Mouse (Mus musculus) liver, embryonic 11.5 days (tissue): ENCODE results near the gene Asb16. TPM values are rescaled to one million over a fixed set of nuclear protein-coding genes. Genes with fewer than 3 reads are reported as not detected.

ENCODE experiments used
- ATAC-seq: fragments of 200-750 bp; cut with Nextera tagmentation; replicated peaks from 2 replicates; pipeline ENCODE4 v1.8.0; 2017; ENCODE audit warnings: moderate number of reproducible peaks, mild to moderate bottlenecking, moderate TSS enrichment, moderate library complexity; ENCODE audit not compliant: low FRiP score
- DNase-seq: peaks from one replicate; pipeline ENCODE4 v3.0.0-alpha.2; 2017; ENCODE audit warnings: low spot score
- H3K27ac ChIP-seq: fragments of 300-500 bp; sonication (generic); 2 replicates; pipeline ENCODE4 v1.5.1; 2014; ENCODE audit warnings: mild to moderate bottlenecking, low read depth, low read length, control low read depth
- H3K27me3 ChIP-seq: fragments of 300-500 bp; sonication (generic); replicated peaks from 2 replicates; pipeline ENCODE4 v1.6.1; 2014; ENCODE audit warnings: low read length, mixed read lengths; ENCODE audit not compliant: control insufficient read depth, insufficient read depth
- H3K36me3 ChIP-seq: fragments of 300-500 bp; sonication (generic); 2 replicates; pipeline ENCODE4 v1.6.1; 2014; ENCODE audit warnings: mild to moderate bottlenecking, low read length, moderate library complexity, mixed read lengths; ENCODE audit not compliant: control insufficient read depth, insufficient read depth
- H3K4me1 ChIP-seq: fragments of 300-500 bp; sonication (generic); replicated peaks from 2 replicates; pipeline ENCODE4 v1.6.1; 2014; ENCODE audit warnings: low read length, mixed read lengths; ENCODE audit not compliant: control insufficient read depth, insufficient read depth
- H3K4me2 ChIP-seq: fragments of 300-500 bp; sonication (generic); 2 replicates; pipeline ENCODE4 v1.6.1; 2014; ENCODE audit warnings: mild to moderate bottlenecking, control low read depth, moderate library complexity
- H3K4me3 ChIP-seq: fragments of 300-500 bp; sonication (generic); 2 replicates; pipeline ENCODE4 v1.5.1; 2014; ENCODE audit warnings: low read depth, low read length, control low read depth
- H3K9ac ChIP-seq: fragments of 300-500 bp; sonication (generic); 2 replicates; pipeline ENCODE4 v1.6.1; 2014; ENCODE audit warnings: low read depth, low read length, control low read depth
- H3K9me3 ChIP-seq: fragments of 300-500 bp; sonication (generic); 2 replicates; pipeline ENCODE4 v1.6.1; 2016; ENCODE audit warnings: low read length, inconsistent platforms, mixed read lengths; ENCODE audit not compliant: control insufficient read depth
- WGBS: fragments of 180-500 bp; shearing (Covaris S2); extraction: QIAGEN DNeasy Blood & Tissue Kit; methylation state at CpG from one replicate; pipeline ENCODE4 v1.1.7; 2014; 5-methylcytosine and 5-hydroxymethylcytosine counted together
- polyA plus RNA-seq: library from polyadenylated mRNA; unstranded; fragments of >200 nt; fragmentation: Nextera tagmentation; extraction: Ambion mirVana; gene quantifications from 2 replicates; pipeline ENCODE4 v1.2.1, GENCODE M21; 2014

Gene Asb16
- polyA plus RNA-seq, 1 experiment from 2014 or later, result 0.05 TPM

DNA sequence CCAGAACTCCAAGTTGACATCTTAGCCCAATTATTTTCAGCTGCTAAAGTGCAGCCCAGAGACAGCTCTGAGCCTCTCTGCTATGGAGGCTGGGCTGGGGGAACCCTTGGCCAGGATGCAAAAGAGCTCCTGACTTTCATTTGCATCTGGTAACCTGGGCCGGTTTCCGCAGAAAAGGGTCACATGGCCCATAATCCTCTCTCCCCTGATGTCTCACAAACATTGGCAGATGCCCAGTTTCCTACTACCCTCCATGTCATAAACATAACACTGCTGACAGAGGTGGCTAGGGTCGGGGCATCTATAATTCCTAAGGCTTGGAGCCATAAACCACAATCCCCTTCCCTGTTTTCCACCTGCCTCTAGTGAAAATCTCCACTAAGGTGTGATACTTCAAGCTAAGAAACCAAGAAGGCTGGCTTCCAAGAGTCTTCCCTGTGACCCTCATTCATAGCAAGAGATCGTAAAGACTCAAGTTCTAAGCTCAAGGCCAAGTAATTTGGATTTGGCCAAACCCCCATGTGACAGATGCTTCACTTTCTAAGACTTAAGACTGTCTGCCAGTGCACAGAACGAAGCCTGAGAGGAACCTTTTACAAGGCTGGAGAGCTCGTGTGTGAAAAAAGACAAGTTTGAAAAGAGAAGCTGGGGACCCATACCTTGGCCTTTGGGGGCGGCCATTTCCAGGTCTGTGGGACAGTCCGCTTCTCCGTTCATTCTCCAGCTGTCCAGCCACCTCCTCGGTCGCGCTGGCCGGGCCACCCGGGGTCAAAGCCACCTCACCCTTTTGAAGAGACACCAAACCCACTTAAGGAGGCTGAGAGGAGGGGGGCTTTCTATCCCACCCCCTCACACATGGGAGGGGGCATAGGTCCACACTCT lies 47.4 kb downstream of the Asb16 start:
- peak overlapping the region; percentile 90 for H3K9ac ChIP-seq
- no peaks in the 10 kb centered on the region for H3K9me3 ChIP-seq
- H3K27me3 ChIP-seq, result no peaks in the 10 kb centered on the region
- H3K4me2 ChIP-seq, result peak overlapping the region; percentile 99
- peak overlapping the region; percentile 73 for H3K4me3 ChIP-seq
- DNase-seq, result peak; percentile 63
- no peak for ATAC-seq
- 16% methylated on average over 14 of the region's 14 CpGs for WGBS
- peaks cover 20% of the 10 kb centered on the region for H3K36me3 ChIP-seq
- peak overlapping the region; percentile 93 for H3K27ac ChIP-seq
- peaks cover 23% of the 10 kb centered on the region for H3K4me1 ChIP-seq

DNA sequence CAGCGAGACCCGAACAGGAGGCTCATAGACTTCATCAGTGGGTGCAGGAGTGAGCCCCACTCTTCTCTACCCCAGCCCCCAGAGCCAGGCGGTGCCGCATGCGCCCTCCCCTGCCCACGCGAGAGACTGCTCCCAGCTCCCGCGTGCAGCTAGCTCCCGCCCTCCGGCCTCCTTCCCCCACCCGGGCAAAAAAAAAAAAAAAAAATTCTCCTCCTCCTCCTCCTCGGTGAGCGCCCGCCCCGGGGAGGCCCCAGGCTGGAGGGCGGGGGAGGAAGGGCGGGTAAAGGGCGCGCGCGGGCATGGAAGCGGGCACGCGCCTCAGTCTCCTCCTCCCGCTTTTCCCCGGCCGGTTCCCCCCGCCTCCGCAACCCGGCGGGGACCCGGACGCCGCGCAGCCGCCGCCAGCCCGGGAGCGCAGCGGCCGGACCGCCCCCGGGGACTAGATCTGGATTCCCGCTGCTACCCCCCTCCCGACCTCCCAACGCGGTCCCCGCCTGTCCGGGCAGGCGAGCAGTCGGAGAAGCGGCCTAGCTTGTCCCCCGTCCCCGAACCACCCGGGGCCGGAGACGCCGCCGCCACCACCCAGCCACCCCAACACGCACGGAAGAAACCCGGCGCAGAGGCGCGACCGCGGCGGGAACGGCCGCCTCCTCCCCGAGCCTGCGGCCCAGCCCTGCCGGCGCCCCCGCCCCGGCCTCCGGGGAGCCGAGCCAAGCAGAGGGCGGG lies 48.2 kb downstream of the Asb16 start:
- H3K4me3 ChIP-seq, result peak overlapping the region; percentile 73
- peak overlapping the region; percentile 99 for H3K4me2 ChIP-seq
- H3K36me3 ChIP-seq, result peaks cover 17% of the 10 kb centered on the region
- WGBS, result under 1% methylated on average over 67 of the region's 80 CpGs
- H3K27ac ChIP-seq, result peak overlapping the region; percentile 93
- H3K27me3 ChIP-seq, result no peaks in the 10 kb centered on the region
- H3K9me3 ChIP-seq, result no peaks in the 10 kb centered on the region
- H3K9ac ChIP-seq, result peak overlapping the region; percentile 99
- ATAC-seq (peak; percentile 68), DNase-seq (peak; percentile 95)
- peaks cover 17% of the 10 kb centered on the region for H3K4me1 ChIP-seq

DNA sequence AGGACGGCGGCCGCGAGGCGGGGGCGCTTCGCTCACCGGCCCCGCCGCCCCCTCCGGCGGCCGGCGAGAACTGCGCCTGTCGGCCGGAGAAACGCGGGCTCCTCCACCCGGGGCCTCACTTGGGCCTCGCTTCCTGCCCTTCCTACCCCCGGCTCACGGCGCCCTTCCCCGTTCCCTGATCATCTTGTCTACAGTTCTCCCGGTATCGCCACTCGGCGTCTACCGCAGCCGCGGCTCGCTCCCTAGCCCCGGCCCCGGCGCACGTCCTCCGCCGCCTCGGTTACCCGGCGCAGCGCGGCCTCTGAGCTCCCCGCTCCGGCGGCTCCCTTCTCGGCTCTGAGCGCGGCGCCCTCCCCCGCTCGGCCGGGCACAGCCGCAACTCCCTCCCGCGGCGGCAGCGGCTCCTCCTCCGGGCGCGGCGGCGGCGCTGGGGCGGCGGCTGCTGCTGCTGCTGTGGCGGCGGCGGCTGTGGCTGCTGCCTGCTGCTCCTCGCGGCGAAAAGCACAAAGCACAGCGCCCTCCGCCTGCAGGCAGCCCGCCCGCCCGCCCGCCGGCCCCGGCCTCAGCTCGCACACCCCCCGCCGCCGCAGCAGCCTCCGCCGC lies 48.9 kb downstream of the Asb16 start:
- under 1% methylated on average over 79 of the region's 87 CpGs for WGBS
- peaks cover 5% of the 10 kb centered on the region; the same call in 1 of the 2 replicates for H3K27me3 ChIP-seq
- peaks cover 17% of the 10 kb centered on the region for H3K36me3 ChIP-seq
- peaks cover 17% of the 10 kb centered on the region for H3K4me1 ChIP-seq
- peak overlapping the region; percentile 99 for H3K4me2 ChIP-seq
- ATAC-seq, result peak; percentile 25
- H3K9me3 ChIP-seq, result no peaks in the 10 kb centered on the region
- H3K27ac ChIP-seq, result peak overlapping the region; percentile 93
- peak overlapping the region; percentile 99 for H3K9ac ChIP-seq
- peak; percentile 76 for DNase-seq
- peak overlapping the region; percentile 73 for H3K4me3 ChIP-seq

DNA sequence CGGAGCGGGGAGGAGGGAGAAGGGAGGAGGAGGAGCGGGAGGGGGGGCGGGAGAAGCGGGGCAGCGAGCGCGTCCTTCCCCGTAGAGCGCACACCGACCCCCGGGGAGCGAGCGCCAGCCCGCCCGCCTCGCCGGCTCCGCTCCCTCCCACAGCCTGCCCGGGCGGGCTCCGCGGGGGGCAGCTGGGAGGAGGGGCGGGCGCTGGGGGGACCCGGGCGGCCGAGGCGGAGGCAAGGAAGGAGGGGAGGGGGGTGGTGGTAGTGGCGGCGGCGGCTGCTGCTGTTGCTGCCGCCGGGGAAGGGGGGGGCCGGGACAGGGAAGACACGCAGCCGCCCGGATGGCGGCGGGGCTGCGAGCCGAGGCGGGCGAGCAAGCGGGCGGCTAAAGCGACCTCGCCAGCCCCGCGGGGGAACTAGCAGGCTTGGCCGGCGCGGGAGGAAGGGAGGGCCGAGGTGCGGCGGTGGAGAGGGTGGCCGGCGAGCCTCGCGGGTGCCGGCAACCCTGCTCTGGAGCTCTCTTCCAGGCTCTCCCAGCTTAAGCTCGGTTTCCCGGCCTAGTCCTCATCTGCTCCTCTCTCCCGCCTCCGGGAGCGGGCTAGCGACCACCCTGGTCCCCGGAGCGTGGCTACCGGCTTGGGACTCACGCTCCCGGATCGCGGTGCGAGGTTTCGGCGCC lies 49.5 kb downstream of the Asb16 start:
- Histone ChIP-seq H3K36me3 (peaks cover 13% of the 10 kb centered on the region), H3K27ac (peak overlapping the region; percentile 93), H3K4me2 (peak overlapping the region; percentile 99), H3K4me1 (peaks cover 17% of the 10 kb centered on the region), H3K4me3 (peak overlapping the region; percentile 73), H3K27me3 (peaks cover 6% of the 10 kb centered on the region), H3K9ac (peak overlapping the region; percentile 99), H3K9me3 (no peaks in the 10 kb centered on the region)
- peak; percentile 59 for ATAC-seq
- under 1% methylated on average over 51 of the region's 77 CpGs for WGBS
- peak; percentile 85 for DNase-seq

DNA sequence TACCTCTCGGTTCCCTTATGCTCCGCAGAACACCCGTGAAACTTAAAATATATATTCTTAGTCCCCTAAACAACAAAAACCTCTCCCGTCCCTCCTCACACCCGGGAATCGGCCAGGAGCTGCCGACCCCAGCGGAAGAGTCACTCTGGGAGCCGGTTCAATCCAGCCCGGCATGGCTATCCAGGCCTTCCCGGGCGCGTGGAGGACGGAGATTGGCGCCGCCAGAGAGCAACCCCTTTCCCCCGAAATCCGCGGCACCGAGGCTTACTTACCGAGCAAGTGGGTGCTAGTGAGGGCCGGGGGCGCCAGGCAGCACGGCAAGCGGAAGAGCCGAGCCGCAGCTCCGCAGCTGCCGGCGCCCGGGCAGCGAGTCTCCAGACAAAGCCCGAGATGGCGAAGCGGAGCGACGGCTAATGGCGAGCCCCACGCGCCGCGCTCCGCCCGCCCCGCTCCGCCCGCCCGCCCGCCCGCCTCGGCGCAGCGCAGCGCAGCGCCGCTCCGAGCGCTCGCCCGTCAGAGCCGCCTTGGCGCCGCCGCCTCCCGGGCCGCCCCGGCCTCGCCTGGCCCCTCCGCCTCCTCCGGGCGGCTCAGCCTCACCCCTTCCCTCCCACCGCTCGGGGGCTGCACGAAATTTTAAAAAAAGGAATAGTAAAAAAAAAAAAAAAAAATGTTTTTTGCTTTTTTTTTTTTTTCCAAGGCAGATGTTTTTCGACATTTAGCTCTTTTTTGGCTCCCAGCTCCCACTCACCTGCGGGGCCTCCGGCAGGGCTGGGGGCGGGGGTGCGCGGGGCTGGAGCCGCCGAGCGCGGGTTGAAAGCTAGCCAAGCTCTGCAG lies 50.2 kb downstream of the Asb16 start:
- H3K36me3 ChIP-seq, result peaks cover 6% of the 10 kb centered on the region; the same call in 1 of the 2 replicates
- peaks cover 7% of the 10 kb centered on the region for H3K27me3 ChIP-seq
- under 1% methylated on average over 77 of the region's 84 CpGs for WGBS
- ATAC-seq (peak; percentile 47), DNase-seq (peak; percentile 84)
- peak overlapping the region; percentile 99 for H3K9ac ChIP-seq
- H3K9me3 ChIP-seq, result no peaks in the 10 kb centered on the region
- peak overlapping the region; percentile 99 for H3K4me2 ChIP-seq
- peak overlapping the region; percentile 93 for H3K27ac ChIP-seq
- H3K4me1 ChIP-seq, result peaks cover 17% of the 10 kb centered on the region
- peak overlapping the region; percentile 73 for H3K4me3 ChIP-seq

DNA sequence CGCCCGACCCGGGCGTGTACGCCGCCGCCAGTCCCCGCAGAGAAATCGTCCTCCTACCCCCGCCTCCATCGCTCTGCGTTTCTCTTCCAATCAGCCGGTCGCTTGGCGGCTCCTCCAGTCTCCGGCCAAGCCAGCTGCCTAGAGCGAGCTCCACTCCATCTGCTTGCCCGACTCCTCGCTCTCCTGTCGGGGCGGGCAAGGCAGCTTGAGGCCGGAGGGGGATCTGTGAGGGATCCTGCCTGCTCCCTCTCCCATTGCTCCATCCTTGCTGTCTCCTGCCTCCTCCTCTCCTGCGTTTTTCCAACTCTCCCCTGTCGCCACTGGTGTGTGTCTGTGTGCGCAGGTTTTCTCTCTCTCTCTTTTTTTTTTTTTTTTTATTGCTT lies 50.9 kb downstream of the Asb16 start, which contains the start of gene Ubtf:
Gene Ubtf, minus strand, starts transcription at position 333 of the 383 bp plus-strand sequence.
- Histone ChIP-seq H3K27me3 (peaks cover 7% of the 10 kb centered on the region), H3K4me3 (peak within 1 kb of the TSS; percentile 73), H3K4me2 (peak within 1 kb of the TSS; percentile 99), H3K36me3 (peaks cover under 1% of the 10 kb centered on the region; the same call in 1 of the 2 replicates), H3K9ac (peak within 1 kb of the TSS; percentile 99), H3K4me1 (peaks cover 16% of the 10 kb centered on the region), H3K27ac (peak within 1 kb of the TSS; percentile 93), H3K9me3 (no peaks in the 10 kb centered on the region)
- under 1% methylated on average over 25 of the region's 25 CpGs for WGBS
- DNase-seq (peak; percentile 83), ATAC-seq (peak; percentile 21; the same call in 1 of the 2 replicates)

DNA sequence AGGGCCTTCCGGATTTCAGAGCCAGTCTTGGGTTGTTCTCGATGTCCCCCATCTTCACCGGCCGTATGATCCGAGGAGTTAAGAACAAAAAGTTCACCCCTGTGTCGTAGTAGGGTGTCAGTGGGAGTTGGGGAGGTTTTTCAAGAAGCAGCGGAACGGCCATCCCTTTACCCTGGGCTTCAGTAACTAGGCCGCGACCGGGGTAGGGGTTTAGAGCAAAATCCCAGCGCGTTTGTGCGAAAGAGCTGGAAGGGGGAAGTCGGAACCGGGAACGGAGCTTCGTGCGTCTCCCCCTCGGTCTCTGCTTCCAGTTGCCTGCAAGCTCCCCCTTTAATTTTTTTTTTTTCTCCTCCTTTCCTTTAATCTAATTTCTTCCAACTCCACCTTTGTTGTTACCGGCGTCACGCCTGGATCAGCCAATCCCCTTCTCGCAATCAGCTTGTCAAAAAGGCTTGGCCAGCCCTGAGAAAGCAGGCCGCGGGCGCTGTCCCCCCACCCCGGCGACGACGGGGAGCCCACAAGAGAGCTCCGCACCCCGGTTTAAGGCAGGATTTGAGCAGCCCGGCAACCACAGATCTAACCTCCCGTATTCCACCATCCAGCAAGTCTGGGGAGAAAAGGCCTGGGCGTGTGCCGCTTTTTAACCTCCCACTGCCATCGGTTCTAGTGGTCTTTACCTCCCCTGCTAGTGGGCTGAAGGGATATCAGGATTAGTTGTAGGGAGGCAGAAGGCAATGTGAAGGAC lies 51.6 kb downstream of the Asb16 start:
- 1% methylated on average over 38 of the region's 38 CpGs for WGBS
- peak overlapping the region; percentile 93 for H3K27ac ChIP-seq
- peaks cover 7% of the 10 kb centered on the region for H3K27me3 ChIP-seq
- peak overlapping the region; percentile 73 for H3K4me3 ChIP-seq
- no peaks in the 10 kb centered on the region for H3K9me3 ChIP-seq
- ATAC-seq (no peak), DNase-seq (peak; percentile 78)
- peak overlapping the region; percentile 99 for H3K4me2 ChIP-seq
- no peaks in the 10 kb centered on the region; the same call in 1 of the 2 replicates for H3K36me3 ChIP-seq
- H3K4me1 ChIP-seq, result peaks cover 15% of the 10 kb centered on the region
- H3K9ac ChIP-seq, result peak overlapping the region; percentile 99
